Mouse (Mus musculus): ENCODE data around the gene Yy1. TPM values are rescaled to one million over a fixed set of nuclear protein-coding genes. Genes with fewer than 3 reads are reported as not detected.
A peak's percentile ranks its signal among the peaks of the same experiment; 100 is the strongest.

The Yy1 gene
- total and polyA plus RNA-seq, 2 experiments from 2014 or later, result 8.8 to 33.8 TPM

DNA sequence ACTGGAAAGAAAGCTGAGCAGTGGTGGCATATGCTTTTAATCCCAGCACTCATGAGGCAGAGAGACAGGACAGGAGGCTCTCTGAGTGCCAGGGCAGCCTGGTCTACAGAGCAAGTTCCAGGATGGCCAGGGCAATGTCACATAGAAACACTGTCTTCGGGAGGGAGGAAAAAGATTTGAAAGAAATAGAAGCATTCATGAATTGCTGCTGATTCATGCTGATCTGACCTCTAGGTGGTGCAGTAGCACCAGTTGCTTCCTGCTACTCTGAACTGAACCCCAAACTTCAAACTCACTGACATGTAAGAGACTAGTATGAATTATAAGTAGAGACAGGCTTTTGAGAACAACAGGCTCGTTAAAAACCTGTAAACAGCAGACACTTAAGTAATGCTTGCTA lies 18.4 kb downstream of the Yy1 start:
- no peak overlapping the region for H3K27ac ChIP-seq (ENCODE audit: low read depth, low read length)

DNA sequence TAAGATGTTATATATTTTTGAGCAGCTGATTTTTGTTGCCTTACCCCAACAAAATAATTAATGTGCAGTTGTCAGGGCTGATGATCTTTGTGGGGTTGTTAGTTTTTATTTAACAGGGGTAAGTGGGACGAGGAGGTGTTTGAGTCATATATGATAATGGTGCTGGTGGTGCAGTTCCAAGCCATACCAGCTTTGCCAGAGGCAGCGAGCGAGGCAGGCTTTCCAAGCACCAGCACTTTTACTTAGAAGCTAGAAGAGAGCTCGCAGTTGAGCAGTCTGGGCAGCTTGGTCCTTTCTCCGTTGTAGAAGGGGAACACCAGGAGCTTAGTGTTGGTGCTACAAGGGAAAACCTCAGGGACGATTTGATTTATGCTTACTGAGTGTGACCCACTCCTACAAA lies 19.7 kb downstream of the Yy1 start:
- ATAC-seq (no peak), DNase-seq (no peak)
- Histone ChIP-seq H3K27me3 (ENCODE audit: insufficient read depth, low read length) (no peaks in the 10 kb centered on the region), H3K4me3 (ENCODE audit: low read depth, low read length) (no peak overlapping the region), H3K4me1 (ENCODE audit: insufficient read depth) (no peaks in the 10 kb centered on the region), H3K9me3 (ENCODE audit: low read length) (no peaks in the 10 kb centered on the region), H3K4me2 (ENCODE audit: low read depth) (no peak overlapping the region), H3K36me3 (ENCODE audit: insufficient read depth) (peaks cover 25% of the 10 kb centered on the region), H3K27ac (ENCODE audit: low read depth, low read length) (no peak overlapping the region), H3K9ac (no peak overlapping the region)
- 73% methylated on average over 6 of the region's 6 CpGs for WGBS
- TF ChIP-seq CTCF (IDR thresholded peaks at IDR 0.05; ENCODE audit: low read depth), result no peak

More for the DNA sequence above, 18.4 kb downstream of the Yy1 start:
- no peaks in the 10 kb centered on the region for H3K27me3 ChIP-seq (ENCODE audit: insufficient read depth, low read length)
- no peaks in the 10 kb centered on the region for H3K4me1 ChIP-seq (ENCODE audit: insufficient read depth)
- TF ChIP-seq CTCF (IDR thresholded peaks at IDR 0.05; ENCODE audit: low read depth), result peak; percentile 62
- ATAC-seq, result no peak
- H3K36me3 ChIP-seq (ENCODE audit: insufficient read depth), result peaks cover 19% of the 10 kb centered on the region
- H3K9ac ChIP-seq, result no peak overlapping the region
- no peak overlapping the region for H3K4me2 ChIP-seq (ENCODE audit: low read depth)
- no peak overlapping the region for H3K4me3 ChIP-seq (ENCODE audit: low read depth, low read length)
- no peak for DNase-seq
- WGBS, result 34% methylated on average over 2 of the region's 2 CpGs
- no peaks in the 10 kb centered on the region for H3K9me3 ChIP-seq (ENCODE audit: low read length)

GRCm38 (mm10) chr12:108814470-108814869 lies 21.7 kb downstream of the Yy1 start:
- Histone ChIP-seq H3K9me3 (ENCODE audit: low read length) (no peaks in the 10 kb centered on the region), H3K4me1 (ENCODE audit: insufficient read depth) (no peaks in the 10 kb centered on the region), H3K9ac (no peak overlapping the region), H3K4me2 (ENCODE audit: low read depth) (no peak overlapping the region), H3K27me3 (ENCODE audit: insufficient read depth, low read length) (no peaks in the 10 kb centered on the region), H3K4me3 (ENCODE audit: low read depth, low read length) (no peak overlapping the region), H3K27ac (ENCODE audit: low read depth, low read length) (no peak overlapping the region), H3K36me3 (ENCODE audit: insufficient read depth) (peaks cover 18% of the 10 kb centered on the region)
- TF ChIP-seq CTCF (IDR thresholded peaks at IDR 0.05; ENCODE audit: low read depth), result no peak
- 89% methylated on average over 6 of the region's 6 CpGs for WGBS
- DNase-seq (no peak), ATAC-seq (no peak)

DNA sequence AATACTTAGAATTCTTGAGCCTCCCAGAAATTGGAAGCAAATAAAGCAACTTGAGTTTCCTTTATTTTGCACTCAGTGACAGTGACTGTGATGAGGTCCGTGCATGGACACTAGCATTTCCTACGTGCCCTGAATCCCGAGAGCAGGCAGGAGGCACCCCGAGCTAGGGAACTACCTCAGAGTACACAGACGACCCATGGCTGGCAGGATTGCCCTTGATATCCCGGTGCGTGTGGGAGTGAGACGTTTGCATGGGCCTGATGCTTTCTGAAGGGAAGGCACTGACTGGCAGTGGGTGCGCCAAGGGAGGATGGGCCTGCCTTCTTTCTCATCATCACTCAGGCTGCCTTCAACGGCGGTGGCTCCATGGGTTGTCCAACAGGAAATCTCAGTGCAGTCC lies 23.8 kb downstream of the Yy1 start:
- Histone ChIP-seq H3K4me3 (ENCODE audit: low read depth, low read length) (no peak overlapping the region), H3K9me3 (ENCODE audit: low read length) (no peaks in the 10 kb centered on the region), H3K4me1 (ENCODE audit: insufficient read depth) (no peaks in the 10 kb centered on the region), H3K4me2 (ENCODE audit: low read depth) (no peak overlapping the region), H3K36me3 (ENCODE audit: insufficient read depth) (peaks cover 18% of the 10 kb centered on the region), H3K27ac (ENCODE audit: low read depth, low read length) (no peak overlapping the region), H3K27me3 (ENCODE audit: insufficient read depth, low read length) (no peaks in the 10 kb centered on the region), H3K9ac (no peak overlapping the region)
- DNase-seq, result no peak
- 83% methylated on average over 11 of the region's 11 CpGs for WGBS
- TF ChIP-seq CTCF (IDR thresholded peaks at IDR 0.05; ENCODE audit: low read depth), result no peak
- no peak for ATAC-seq

DNA sequence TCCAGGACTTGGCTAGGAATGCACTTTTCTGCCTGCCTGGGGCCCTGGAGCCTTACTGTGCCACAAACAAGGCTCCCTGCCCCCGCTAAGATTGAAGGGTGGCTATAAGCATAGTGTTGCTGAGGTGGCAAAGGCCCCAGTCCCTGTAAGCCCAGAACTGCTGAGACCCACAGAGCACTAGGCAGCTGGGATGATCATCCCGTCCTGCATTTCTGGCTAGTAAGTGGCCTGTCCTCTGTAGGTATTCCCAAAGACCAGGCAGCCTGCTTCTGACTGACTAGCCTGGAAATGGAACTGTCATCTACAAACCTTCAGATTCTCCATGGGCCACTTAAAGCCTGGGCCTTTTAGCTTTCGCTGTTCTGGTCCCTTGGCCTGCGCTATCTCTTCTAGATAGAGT lies 27.7 kb downstream of the Yy1 start:
- no peak for ATAC-seq
- WGBS, result 93% methylated on average over 4 of the region's 4 CpGs
- no peak overlapping the region for H3K4me3 ChIP-seq (ENCODE audit: low read depth, low read length)

DNA sequence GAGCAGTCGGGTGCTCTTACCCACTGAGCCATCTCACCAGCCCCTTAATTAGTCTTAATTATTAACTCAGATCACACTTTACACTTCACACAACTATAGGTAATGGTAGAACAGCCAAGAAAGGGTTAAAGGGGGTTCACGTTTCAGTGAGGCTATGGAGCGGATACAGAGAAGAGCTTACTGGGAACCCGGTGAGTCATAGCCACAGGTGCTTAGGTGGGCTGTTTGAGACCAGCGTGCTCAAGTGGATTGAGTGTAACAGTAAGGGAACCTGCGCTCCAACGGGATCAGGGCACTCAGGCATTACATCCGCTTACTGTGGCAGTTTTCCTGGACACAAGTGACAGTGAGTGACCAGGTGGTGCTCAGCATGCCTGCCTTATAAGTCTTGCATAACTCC lies 30.3 kb downstream of the Yy1 start:
- ATAC-seq (no peak), DNase-seq (no peak)
- TF ChIP-seq CTCF (IDR thresholded peaks at IDR 0.05; ENCODE audit: low read depth), result no peak
- Histone ChIP-seq H3K9ac (no peak overlapping the region), H3K27me3 (ENCODE audit: insufficient read depth, low read length) (no peaks in the 10 kb centered on the region), H3K4me1 (ENCODE audit: insufficient read depth) (no peaks in the 10 kb centered on the region), H3K4me2 (ENCODE audit: low read depth) (no peak overlapping the region), H3K4me3 (ENCODE audit: low read depth, low read length) (no peak overlapping the region), H3K27ac (ENCODE audit: low read depth, low read length) (no peak overlapping the region), H3K36me3 (ENCODE audit: insufficient read depth) (peaks cover 22% of the 10 kb centered on the region), H3K9me3 (ENCODE audit: low read length) (no peaks in the 10 kb centered on the region)
- 69% methylated on average over 8 of the region's 8 CpGs for WGBS

More for the DNA sequence above, 27.7 kb downstream of the Yy1 start:
- Histone ChIP-seq H3K4me2 (ENCODE audit: low read depth) (no peak overlapping the region), H3K4me1 (ENCODE audit: insufficient read depth) (no peaks in the 10 kb centered on the region), H3K36me3 (ENCODE audit: insufficient read depth) (peaks cover 8% of the 10 kb centered on the region), H3K27ac (ENCODE audit: low read depth, low read length) (no peak overlapping the region), H3K9me3 (ENCODE audit: low read length) (no peaks in the 10 kb centered on the region), H3K9ac (no peak overlapping the region), H3K27me3 (ENCODE audit: insufficient read depth, low read length) (no peaks in the 10 kb centered on the region)
- TF ChIP-seq CTCF (IDR thresholded peaks at IDR 0.05; ENCODE audit: low read depth), result no peak
- DNase-seq, result no peak

DNA sequence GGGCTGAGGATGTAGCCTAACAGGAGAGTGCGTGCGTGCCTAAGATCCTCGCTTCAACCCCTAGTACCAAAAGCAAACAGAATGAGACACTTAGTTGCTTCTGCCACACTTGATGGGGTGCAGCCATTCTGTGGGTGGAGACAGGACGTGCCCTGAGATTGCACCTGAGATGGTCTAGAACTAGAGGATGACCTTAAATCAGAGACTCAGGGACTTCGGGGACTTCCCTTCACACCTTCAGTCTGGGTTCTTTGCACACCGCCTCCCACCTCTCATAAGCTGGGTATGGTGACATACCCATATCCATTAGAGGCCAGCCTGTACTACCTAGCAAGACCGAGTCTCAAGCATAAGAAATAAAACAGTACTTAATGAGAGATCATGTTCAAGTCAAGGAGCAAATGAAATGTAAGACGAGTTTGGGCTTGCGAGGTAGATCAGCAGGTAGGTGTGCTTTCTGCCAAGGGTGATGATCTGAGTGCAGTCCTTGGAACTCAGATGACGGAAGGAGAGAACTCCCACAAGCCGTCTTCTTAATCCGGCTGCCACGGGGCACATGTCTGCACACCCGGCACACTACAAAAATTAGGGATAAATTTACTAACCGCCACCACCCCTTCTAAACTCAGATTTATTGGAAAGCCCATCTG lies 31.6 kb downstream of the Yy1 start:
- no peak overlapping the region for H3K4me3 ChIP-seq (ENCODE audit: low read depth, low read length)
- TF ChIP-seq CTCF (IDR thresholded peaks at IDR 0.05; ENCODE audit: low read depth), result no peak
- H3K4me1 ChIP-seq (ENCODE audit: insufficient read depth), result no peaks in the 10 kb centered on the region
- no peaks in the 10 kb centered on the region for H3K9me3 ChIP-seq (ENCODE audit: low read length)
- H3K36me3 ChIP-seq (ENCODE audit: insufficient read depth), result peaks cover 25% of the 10 kb centered on the region
- 91% methylated on average over 15 of the region's 15 CpGs for WGBS
- H3K27me3 ChIP-seq (ENCODE audit: insufficient read depth, low read length), result no peaks in the 10 kb centered on the region
- DNase-seq, result no peak
- H3K9ac ChIP-seq, result no peak overlapping the region
- ATAC-seq, result no peak
- H3K27ac ChIP-seq (ENCODE audit: low read depth, low read length), result no peak overlapping the region
- H3K4me2 ChIP-seq (ENCODE audit: low read depth), result no peak overlapping the region

All from forebrain, postnatal 0 days (tissue).